Mouse (Mus musculus) adrenal gland, adult 18-20 months (tissue): ENCODE results near the gene Ugt1a2. TPM values are rescaled to one million over a fixed set of nuclear protein-coding genes. Genes with fewer than 3 reads are reported as not detected.
"Not testable (repeated sequence)": the region's sequence is repeated elsewhere in the genome, so short reads cannot be mapped to it uniquely, and the experiment has no call there.

Source experiments
- DNase-seq, 2 experiments: peaks; one replicate each; pipeline ENCODE4 v3.0.0; 2021 to 2022; ENCODE audit warnings: low spot score in 2 of 2
- total RNA-seq, 2 experiments: library from RNA; stranded (reverse); gene quantifications; 1 replicate in 1 of 2; 2 replicates in 1 of 2; pipeline ENCODE4 v1.2.3; 2021

Gene Ugt1a2
- total RNA-seq, 2 experiments from 2014 or later: 1.3 TPM; not detected in 1

- peak in 1 of 2 experiments; percentile 28 for DNase-seq
These were observed 16.7 kb downstream of the Ugt1a2 start for GRCm38 (mm10) chr1:88217144-88217543.

GRCm38 (mm10) chr1:88217576-88217975, 17.2 kb downstream of the Ugt1a2 start:
- DNase-seq: no peak

GRCm38 (mm10) chr1:88218051-88218450, 17.6 kb downstream of the Ugt1a2 start:
- DNase-seq: peak in 1 of 2 experiments; percentile 29

- DNase-seq: peak in 1 of 2 experiments; percentile 19
These were observed 18.2 kb downstream of the Ugt1a2 start for GRCm38 (mm10) chr1:88218591-88218990.

GRCm38 (mm10) chr1:88219054-88219453, 18.7 kb downstream of the Ugt1a2 start:
- no peak for DNase-seq

- DNase-seq: peak in 1 of 2 experiments; percentile 21
These were observed 19.9 kb downstream of the Ugt1a2 start for GRCm38 (mm10) chr1:88220336-88220735.

GRCm38 (mm10) chr1:88222216-88222615, 21.8 kb downstream of the Ugt1a2 start:
- DNase-seq: no peak

- DNase-seq: not testable (repeated sequence)
These were observed 22.7 kb downstream of the Ugt1a2 start for GRCm38 (mm10) chr1:88223011-88223515.

- DNase-seq: no peak
These were observed 23.2 kb downstream of the Ugt1a2 start for GRCm38 (mm10) chr1:88223591-88223990.

GRCm38 (mm10) chr1:88224029-88224776, 23.8 kb downstream of the Ugt1a2 start:
- DNase-seq: peak in 1 of 2 experiments; percentile 27

- not testable (repeated sequence) for DNase-seq
These were observed 24.9 kb downstream of the Ugt1a2 start for GRCm38 (mm10) chr1:88225301-88225700.

GRCm38 (mm10) chr1:88225741-88226140, 25.3 kb downstream of the Ugt1a2 start:
- peak in 1 of 2 experiments; percentile 19 for DNase-seq

- peak in 1 of 2 experiments; percentile 20 for DNase-seq
These were observed 26.4 kb downstream of the Ugt1a2 start, which contains the start of gene Mroh2a for GRCm38 (mm10) chr1:88226670-88227379. TSS of gene Mroh2a (plus strand) at chr1:88226986.

- DNase-seq: peak in 1 of 2 experiments; percentile 19
These were observed 27.1 kb downstream of the Ugt1a2 start for GRCm38 (mm10) chr1:88227482-88227881.

GRCm38 (mm10) chr1:88228121-88228520, 27.7 kb downstream of the Ugt1a2 start:
- DNase-seq: peak in 1 of 2 experiments; percentile 37

- DNase-seq: peak in 1 of 2 experiments; percentile 20
These were observed 29.2 kb downstream of the Ugt1a2 start for GRCm38 (mm10) chr1:88229566-88229965.

- peak in 1 of 2 experiments; percentile 25 for DNase-seq
These were observed 29.6 kb downstream of the Ugt1a2 start for GRCm38 (mm10) chr1:88229986-88230385.

GRCm38 (mm10) chr1:88230421-88230820, 30.0 kb downstream of the Ugt1a2 start:
- peak in 1 of 2 experiments; percentile 25 for DNase-seq

- DNase-seq: peak in 1 of 2 experiments; percentile 22
These were observed 30.8 kb downstream of the Ugt1a2 start for GRCm38 (mm10) chr1:88230981-88231802.

GRCm38 (mm10) chr1:88231803-88232499, 31.6 kb downstream of the Ugt1a2 start:
- DNase-seq: peak in 1 of 2 experiments; percentile 26
